Mouse (Mus musculus) heart, postnatal 0 days (tissue): Measurements from ENCODE around the gene Ltc4s. TPM values are rescaled to one million over a fixed set of nuclear protein-coding genes. Genes with fewer than 3 reads are reported as not detected.

Source experiments
- ATAC-seq: fragments of 200-750 bp; cut with Nextera tagmentation; 2 replicates; pipeline ENCODE4 v1.8.0; 2017; ENCODE audit warnings: low read depth, moderate number of reproducible peaks, moderate library complexity; ENCODE audit not compliant: insufficient read depth
- DNase-seq: peaks from one replicate; pipeline ENCODE4 v3.0.0-alpha.2; 2016; ENCODE audit warnings: low spot score
- H3K27ac ChIP-seq: fragments of 300-500 bp; sonication (generic); 2 replicates; pipeline ENCODE4 v1.5.1; 2014; ENCODE audit warnings: low read depth, mild to moderate bottlenecking
- H3K27me3 ChIP-seq: fragments of 300-500 bp; sonication (generic); 2 replicates; pipeline ENCODE4 v1.6.1; 2014; ENCODE audit warnings: low read length, mixed read lengths; ENCODE audit not compliant: control insufficient read depth, insufficient read depth
- H3K36me3 ChIP-seq: fragments of 300-500 bp; sonication (generic); replicated peaks from 2 replicates; pipeline ENCODE4 v1.6.1; 2014; ENCODE audit warnings: low read length, mixed read lengths; ENCODE audit not compliant: control insufficient read depth, insufficient read depth
- H3K4me1 ChIP-seq: fragments of 300-500 bp; sonication (generic); 2 replicates; pipeline ENCODE4 v1.6.1; 2014; ENCODE audit warnings: antibody characterized with exemption; ENCODE audit not compliant: control insufficient read depth, insufficient read depth
- H3K4me2 ChIP-seq: fragments of 300-500 bp; sonication (generic); 2 replicates; pipeline ENCODE4 v1.6.1; 2014; ENCODE audit warnings: low read depth, mild to moderate bottlenecking, low read length, moderate library complexity
- H3K4me3 ChIP-seq: fragments of 300-500 bp; sonication (generic); 2 replicates; pipeline ENCODE4 v1.5.1; 2014; ENCODE audit warnings: low read depth, low read length
- H3K9ac ChIP-seq: fragments of 300-500 bp; sonication (generic); replicated peaks from 2 replicates; pipeline ENCODE4 v1.6.1; 2014; ENCODE audit warnings: low read depth, low read length, mixed read lengths
- H3K9me3 ChIP-seq: fragments of 300-500 bp; sonication (generic); replicated peaks from 2 replicates; pipeline ENCODE4 v1.6.1; 2016; ENCODE audit warnings: low read length; ENCODE audit not compliant: control insufficient read depth
- CTCF ChIP-seq: IDR thresholded peaks from 2 replicates; pipeline ENCODE4 v1.5.1; 2016; ENCODE audit warnings: antibody characterized with exemption, control low read depth, low read depth
- EP300 ChIP-seq: IDR thresholded peaks from 2 replicates; pipeline ENCODE4 v1.6.1; 2016; ENCODE audit warnings: antibody characterized with exemption, low read depth
- WGBS: fragments of 180-500 bp; shearing (Covaris S2); extraction: QIAGEN DNeasy Blood & Tissue Kit; methylation state at CpG from one replicate; pipeline ENCODE4 v1.1.7; 2014; 5-methylcytosine and 5-hydroxymethylcytosine counted together
- polyA plus RNA-seq: library from polyadenylated mRNA; unstranded; fragments of >200 nt; fragmentation: Nextera tagmentation; extraction: Ambion mirVana; gene quantifications from 2 replicates; pipeline ENCODE4 v1.2.1, GENCODE M21; 2015
- total RNA-seq: library from RNA; depleted of rRNA; stranded (reverse); fragments of >200 nt; gene quantifications from 2 replicates; pipeline ENCODE4 v1.2.3, GENCODE M21; 2014; ENCODE audit warnings: low replicate concordance

Gene Ltc4s
- total and polyA plus RNA-seq, 2 experiments from 2014 or later, result 2.2 TPM; not detected in 1

GRCm38 (mm10) chr11:50236937-50237835 lies 1.2 kb downstream of the Ltc4s start:
- Histone ChIP-seq H3K27ac (no peak overlapping the region), H3K36me3 (peaks cover 25% of the 10 kb centered on the region), H3K9me3 (no peaks in the 10 kb centered on the region), H3K9ac (peak overlapping the region; percentile 40; the same call in 1 of the 2 replicates), H3K27me3 (peaks cover 12% of the 10 kb centered on the region), H3K4me2 (peak overlapping the region; percentile 94), H3K4me1 (peaks cover 12% of the 10 kb centered on the region), H3K4me3 (peak overlapping the region; percentile 63)
- WGBS, result 6% methylated on average over 66 of the region's 66 CpGs
- DNase-seq, result no peak
- no peak for TF ChIP-seq CTCF
- TF ChIP-seq EP300, result no peak
- peak; percentile 10; the same call in 1 of the 2 replicates for ATAC-seq

GRCm38 (mm10) chr11:50236540-50236936 lies 1.9 kb downstream of the Ltc4s start:
- TF ChIP-seq CTCF (peak; percentile 48), EP300 (no peak)
- Histone ChIP-seq H3K4me1 (peaks cover 12% of the 10 kb centered on the region), H3K4me3 (peak overlapping the region; percentile 63), H3K36me3 (peaks cover 31% of the 10 kb centered on the region), H3K9me3 (no peaks in the 10 kb centered on the region), H3K27ac (no peak overlapping the region), H3K4me2 (peak overlapping the region; percentile 94), H3K27me3 (peaks cover 12% of the 10 kb centered on the region), H3K9ac (peak overlapping the region; percentile 40; the same call in 1 of the 2 replicates)
- 1% methylated on average over 22 of the region's 27 CpGs for WGBS
- DNase-seq (peak; percentile 90), ATAC-seq (peak; percentile 92)

DNA sequence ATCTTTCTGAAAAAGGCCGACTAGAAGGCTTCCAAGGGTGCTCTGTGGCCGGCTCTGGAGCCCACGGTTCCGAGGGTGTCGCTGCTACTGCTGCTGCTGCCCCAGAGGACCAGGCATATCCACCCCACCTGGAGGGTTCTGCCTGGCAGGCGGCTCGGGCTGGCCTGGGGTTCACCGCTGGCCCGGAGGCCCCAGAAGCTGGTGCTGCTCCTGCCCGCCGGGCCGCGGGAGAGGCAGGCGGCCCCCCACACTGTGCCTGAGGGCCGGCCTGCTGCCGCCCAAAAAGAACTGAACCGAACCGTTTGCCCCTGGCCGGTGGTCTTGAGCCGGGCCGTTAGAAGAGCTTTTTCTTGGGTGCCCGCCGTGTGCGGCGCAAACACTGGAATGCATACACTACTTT lies 3.8 kb downstream of the Ltc4s start:
- TF ChIP-seq EP300 (no peak), CTCF (no peak)
- H3K4me2 ChIP-seq, result no peak overlapping the region
- 97% methylated on average over 25 of the region's 25 CpGs for WGBS
- peaks cover 16% of the 10 kb centered on the region for H3K4me1 ChIP-seq
- H3K9me3 ChIP-seq, result no peaks in the 10 kb centered on the region
- peaks cover 37% of the 10 kb centered on the region for H3K36me3 ChIP-seq
- no peak overlapping the region for H3K9ac ChIP-seq
- peaks cover 12% of the 10 kb centered on the region for H3K27me3 ChIP-seq
- H3K27ac ChIP-seq, result no peak overlapping the region
- H3K4me3 ChIP-seq, result no peak overlapping the region
- no peak for ATAC-seq
- DNase-seq, result no peak

GRCm38 (mm10) chr11:50233993-50234392 lies 4.4 kb downstream of the Ltc4s start:
- Histone ChIP-seq H3K27me3 (peaks cover 12% of the 10 kb centered on the region), H3K9ac (no peak overlapping the region), H3K27ac (no peak overlapping the region), H3K4me3 (no peak overlapping the region), H3K4me1 (peaks cover 16% of the 10 kb centered on the region), H3K4me2 (no peak overlapping the region), H3K9me3 (no peaks in the 10 kb centered on the region), H3K36me3 (peaks cover 37% of the 10 kb centered on the region)
- ATAC-seq (no peak), DNase-seq (no peak)
- TF ChIP-seq EP300 (no peak), CTCF (peak; percentile 6; the same call in 1 of the 2 replicates)
- 80% methylated on average over 11 of the region's 11 CpGs for WGBS

DNA sequence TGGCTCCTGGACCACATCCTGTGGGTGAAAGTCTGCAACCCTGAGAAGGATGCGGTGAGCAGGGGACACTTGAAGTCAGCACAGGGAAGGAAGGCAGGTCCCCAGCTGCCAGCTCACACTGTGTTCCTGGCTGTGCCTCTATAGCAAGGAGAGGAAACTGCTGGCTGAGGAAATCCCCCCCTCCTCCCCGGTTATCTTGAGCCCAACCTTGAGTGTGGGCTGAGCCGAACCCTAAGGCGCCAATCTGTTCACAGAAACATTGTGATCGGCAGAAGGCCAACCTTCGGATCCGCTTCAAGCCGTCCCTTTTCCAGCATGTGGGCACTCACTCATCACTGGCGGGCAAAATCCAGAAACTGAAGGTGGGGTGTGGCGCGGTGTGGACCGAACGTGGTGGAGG lies 5.4 kb downstream of the Ltc4s start:
- Histone ChIP-seq H3K27me3 (peaks cover 9% of the 10 kb centered on the region), H3K9ac (no peak overlapping the region), H3K4me3 (no peak overlapping the region), H3K27ac (no peak overlapping the region), H3K9me3 (no peaks in the 10 kb centered on the region), H3K36me3 (peaks cover 37% of the 10 kb centered on the region), H3K4me2 (no peak overlapping the region), H3K4me1 (peaks cover 16% of the 10 kb centered on the region)
- DNase-seq (no peak), ATAC-seq (no peak)
- no peak for TF ChIP-seq EP300
- no peak for TF ChIP-seq CTCF
- 90% methylated on average over 13 of the region's 13 CpGs for WGBS

GRCm38 (mm10) chr11:50231411-50231810 lies 7.0 kb downstream of the Ltc4s start:
- peaks cover 22% of the 10 kb centered on the region for H3K4me1 ChIP-seq
- no peak; the same call in 1 of the 2 replicates for ATAC-seq
- 24% methylated on average over 8 of the region's 8 CpGs for WGBS
- H3K36me3 ChIP-seq, result peaks cover 37% of the 10 kb centered on the region
- H3K9ac ChIP-seq, result no peak overlapping the region
- TF ChIP-seq CTCF (peak; percentile 64), EP300 (no peak)
- no peak for DNase-seq
- no peaks in the 10 kb centered on the region for H3K27me3 ChIP-seq
- no peak overlapping the region for H3K27ac ChIP-seq
- no peaks in the 10 kb centered on the region for H3K9me3 ChIP-seq
- H3K4me3 ChIP-seq, result no peak overlapping the region
- H3K4me2 ChIP-seq, result peak overlapping the region; percentile 36
